Mouse (Mus musculus) central nervous system, embryonic 11.5 days (tissue): ENCODE data around the gene Dbf4. TPM values are rescaled to one million over a fixed set of nuclear protein-coding genes. Genes with fewer than 3 reads are reported as not detected.

Experiments used
- polyA plus RNA-seq: library from polyadenylated mRNA; depleted of rRNA; stranded (reverse); fragments of >200 nt; gene quantifications from 2 replicates; pipeline ENCODE4 v1.2.3, GENCODE M21; 2012; rRNA removed

The Dbf4 gene
- polyA plus RNA-seq = 68.1 and 68.8 TPM in 2 replicates

GRCm38 (mm10) chr5:8422157-8422931 lies at the start of gene Dbf4, which contains the start of gene Slc25a40:
Gene Dbf4 (minus strand): TSS chr5:8422716.
Gene Slc25a40 (plus strand): TSS chr5:8422850.

GRCm38 (mm10) chr5:8367614-8368327 lies 54.7 kb downstream of the Dbf4 start, which contains the start of gene Adam22:
Gene Adam22 (minus strand): TSS chr5:8368160.

Other genes starting within 250 kb of the Dbf4 start
- gene Adam22, start 54.6 kb downstream of the Dbf4 start, polyA plus RNA-seq = 8.6 and 9.2 TPM in 2 replicates
- 8.5 and 14.3 TPM in 2 replicates for gene Slc25a40, start 134 bp upstream of the Dbf4 start, polyA plus RNA-seq
- gene Rundc3b, start 200.2 kb upstream of the Dbf4 start, polyA plus RNA-seq = 9.0 and 9.4 TPM in 2 replicates
- 1.1 and 1.4 TPM in 2 replicates for gene Abcb1a, start 237.4 kb upstream of the Dbf4 start, polyA plus RNA-seq